Mouse (Mus musculus) hindbrain, embryonic 14.5 days (tissue): ENCODE results near the gene Hnrnpc. TPM values are rescaled to one million over a fixed set of nuclear protein-coding genes. Genes with fewer than 3 reads are reported as not detected.

Experiments
- ATAC-seq: fragments of 200-750 bp; cut with Nextera tagmentation; 2 replicates; pipeline ENCODE4 v1.8.0; 2017; ENCODE audit warnings: moderate number of reproducible peaks, mild to moderate bottlenecking, moderate TSS enrichment, moderate library complexity; ENCODE audit not compliant: low FRiP score
- DNase-seq: peaks from one replicate; pipeline ENCODE4 v3.0.0-alpha.2; 2015; ENCODE audit warnings: low spot score
- H3K27ac ChIP-seq: fragments of 300-500 bp; sonication (generic); 2 replicates; pipeline ENCODE4 v1.5.1; 2014; ENCODE audit warnings: mild to moderate bottlenecking, moderate library complexity
- H3K27me3 ChIP-seq: fragments of 300-500 bp; sonication (generic); 2 replicates; pipeline ENCODE4 v1.6.1; 2014; ENCODE audit warnings: mild to moderate bottlenecking, low read length, mixed read lengths; ENCODE audit not compliant: control insufficient read depth, insufficient read depth
- H3K36me3 ChIP-seq: fragments of 300-500 bp; sonication (generic); replicated peaks from 2 replicates; pipeline ENCODE4 v1.6.1; 2014; ENCODE audit not compliant: control insufficient read depth, insufficient read depth
- H3K4me1 ChIP-seq: fragments of 300-500 bp; sonication (generic); replicated peaks from 2 replicates; pipeline ENCODE4 v1.6.1; 2014; ENCODE audit warnings: antibody characterized with exemption, low read length, mixed read lengths; ENCODE audit not compliant: control insufficient read depth, insufficient read depth
- H3K4me2 ChIP-seq: fragments of 300-500 bp; sonication (generic); replicated peaks from 2 replicates; pipeline ENCODE4 v1.6.1; 2014; ENCODE audit warnings: mild to moderate bottlenecking, moderate library complexity
- H3K4me3 ChIP-seq: fragments of 300-500 bp; sonication (generic); replicated peaks from 2 replicates; pipeline ENCODE4 v1.5.1; 2014; ENCODE audit warnings: mild to moderate bottlenecking, low read length
- H3K9ac ChIP-seq: fragments of 300-500 bp; sonication (generic); 2 replicates; pipeline ENCODE4 v1.6.1; 2014
- H3K9me3 ChIP-seq: fragments of 300-500 bp; sonication (generic); 2 replicates; pipeline ENCODE4 v1.6.1; 2016; ENCODE audit warnings: low read length; ENCODE audit not compliant: control insufficient read depth
- WGBS: fragments of 180-500 bp; shearing (Covaris S2); extraction: QIAGEN DNeasy Blood & Tissue Kit; methylation state at CpG from one replicate; pipeline ENCODE4 v1.1.7; 2014; 5-methylcytosine and 5-hydroxymethylcytosine counted together
- polyA plus RNA-seq: library from polyadenylated mRNA; unstranded; fragments of >200 nt; fragmentation: Nextera tagmentation; extraction: Ambion mirVana; gene quantifications from 2 replicates; pipeline ENCODE4 v1.2.1, GENCODE M21; 2014

Gene Hnrnpc
- polyA plus RNA-seq = 447 and 451 TPM in 2 replicates

- peak within 1 kb of the TSS; percentile 70 for H3K4me2 ChIP-seq
- ATAC-seq (peak; percentile 98), DNase-seq (peak; percentile 100)
- no peaks in the 10 kb centered on the region for H3K27me3 ChIP-seq
- peak within 1 kb of the TSS; percentile 95 for H3K27ac ChIP-seq
- H3K4me1 ChIP-seq = peaks cover 34% of the 10 kb centered on the region
- H3K4me3 ChIP-seq = peak within 1 kb of the TSS; percentile 88
- peak within 1 kb of the TSS; percentile 95 for H3K9ac ChIP-seq
- WGBS = under 1% methylated on average over 48 of the region's 50 CpGs
- no peaks in the 10 kb centered on the region for H3K9me3 ChIP-seq
- peaks cover under 1% of the 10 kb centered on the region; the same call in 1 of the 2 replicates for H3K36me3 ChIP-seq
These were observed at the start of gene Hnrnpc for GRCm38 (mm10) chr14:52103856-52104676. Gene Hnrnpc (minus strand): TSS chr14:52104028.

GRCm38 (mm10) chr14:52152613-52153012 lies 48.8 kb upstream of the Hnrnpc start:
- DNase-seq = no peak
- no peak overlapping the region for H3K27ac ChIP-seq

GRCm38 (mm10) chr14:52152179-52152578 lies 48.4 kb upstream of the Hnrnpc start:
- Histone ChIP-seq H3K9ac (no peak overlapping the region), H3K9me3 (no peaks in the 10 kb centered on the region), H3K4me1 (0 out of 2 replicates have a peak, but pooled peaks cover 5% of the 10 kb centered on the region), H3K4me2 (0 out of 2 replicates have a peak overlapping the region, but pooled peaks have one; percentile 27), H3K4me3 (no peak overlapping the region), H3K27ac (no peak overlapping the region), H3K36me3 (no peaks in the 10 kb centered on the region), H3K27me3 (no peaks in the 10 kb centered on the region)
- peak; percentile 43; the same call in 1 of the 2 replicates for ATAC-seq
- DNase-seq = peak; percentile 28
- WGBS = 19% methylated on average over 7 of the region's 7 CpGs

More at GRCm38 (mm10) chr14:52152613-52153012, 48.8 kb upstream of the Hnrnpc start:
- peaks cover 1% of the 10 kb centered on the region; the same call in 1 of the 2 replicates for H3K36me3 ChIP-seq
- no peaks in the 10 kb centered on the region for H3K9me3 ChIP-seq
- WGBS = 31% methylated on average over 3 of the region's 3 CpGs
- no peak overlapping the region for H3K4me2 ChIP-seq
- ATAC-seq = no peak
- no peak overlapping the region for H3K4me3 ChIP-seq
- no peaks in the 10 kb centered on the region for H3K27me3 ChIP-seq
- H3K4me1 ChIP-seq = 0 out of 2 replicates have a peak, but pooled peaks cover 5% of the 10 kb centered on the region
- no peak overlapping the region for H3K9ac ChIP-seq

- H3K9me3 ChIP-seq = no peaks in the 10 kb centered on the region
- DNase-seq = no peak
- ATAC-seq = no peak
- no peaks in the 10 kb centered on the region for H3K36me3 ChIP-seq
- no peaks in the 10 kb centered on the region for H3K27me3 ChIP-seq
- H3K4me2 ChIP-seq = no peak overlapping the region
- 0 out of 2 replicates have a peak, but pooled peaks cover 5% of the 10 kb centered on the region for H3K4me1 ChIP-seq
- H3K9ac ChIP-seq = no peak overlapping the region
- 50% methylated on average over 4 of the region's 4 CpGs for WGBS
- no peak overlapping the region for H3K27ac ChIP-seq
- H3K4me3 ChIP-seq = no peak overlapping the region
These were observed 46.1 kb upstream of the Hnrnpc start for GRCm38 (mm10) chr14:52149888-52150287.

- H3K9ac ChIP-seq = no peak overlapping the region
- DNase-seq (no peak), ATAC-seq (no peak)
- no peak overlapping the region for H3K4me2 ChIP-seq
- H3K27me3 ChIP-seq = no peaks in the 10 kb centered on the region
- no peaks in the 10 kb centered on the region for H3K4me1 ChIP-seq
- no peak overlapping the region for H3K27ac ChIP-seq
- WGBS = 57% methylated on average over 4 of the region's 4 CpGs
- H3K36me3 ChIP-seq = no peaks in the 10 kb centered on the region
- H3K4me3 ChIP-seq = no peak overlapping the region
- H3K9me3 ChIP-seq = no peaks in the 10 kb centered on the region
These were observed 42.7 kb upstream of the Hnrnpc start for GRCm38 (mm10) chr14:52146540-52146939.

GRCm38 (mm10) chr14:52144165-52144564 lies 40.3 kb upstream of the Hnrnpc start:
- H3K4me2 ChIP-seq = no peak overlapping the region
- H3K36me3 ChIP-seq = no peaks in the 10 kb centered on the region
- H3K27ac ChIP-seq = no peak overlapping the region
- ATAC-seq = no peak
- no peak overlapping the region for H3K9ac ChIP-seq
- no peaks in the 10 kb centered on the region for H3K27me3 ChIP-seq
- DNase-seq = no peak
- H3K4me1 ChIP-seq = no peaks in the 10 kb centered on the region
- 91% methylated on average over 4 of the region's 4 CpGs for WGBS
- no peak overlapping the region for H3K4me3 ChIP-seq
- no peaks in the 10 kb centered on the region for H3K9me3 ChIP-seq

- Histone ChIP-seq H3K27me3 (no peaks in the 10 kb centered on the region), H3K4me3 (no peak overlapping the region), H3K27ac (no peak overlapping the region), H3K9me3 (no peaks in the 10 kb centered on the region), H3K36me3 (no peaks in the 10 kb centered on the region), H3K4me1 (no peaks in the 10 kb centered on the region), H3K4me2 (no peak overlapping the region), H3K9ac (no peak overlapping the region)
- DNase-seq = no peak
- no peak for ATAC-seq
- 78% methylated on average over 16 of the region's 16 CpGs for WGBS
These were observed 37.8 kb upstream of the Hnrnpc start for GRCm38 (mm10) chr14:52141445-52142127.

- no peaks in the 10 kb centered on the region for H3K27me3 ChIP-seq
- no peak overlapping the region for H3K9ac ChIP-seq
- 71% methylated on average over 19 of the region's 19 CpGs for WGBS
- no peaks in the 10 kb centered on the region for H3K4me1 ChIP-seq
- no peaks in the 10 kb centered on the region for H3K36me3 ChIP-seq
- H3K27ac ChIP-seq = no peak overlapping the region
- no peaks in the 10 kb centered on the region for H3K9me3 ChIP-seq
- ATAC-seq (no peak), DNase-seq (no peak)
- no peak overlapping the region for H3K4me2 ChIP-seq
- no peak overlapping the region for H3K4me3 ChIP-seq
These were observed 37.0 kb upstream of the Hnrnpc start for GRCm38 (mm10) chr14:52140577-52141444.
